Mouse (Mus musculus) kidney, postnatal 14 days (tissue): ENCODE data around the gene Slc23a4.

Experiments used
- DNase-seq: peaks from one replicate; pipeline ENCODE4 v3.0.0; 2022; ENCODE audit warnings: mixed read lengths

Slc23a4 gene

GRCm38 (mm10) chr6:34910371-34911219, 77.6 kb downstream of the Slc23a4 start, which contains the start of gene Wdr91:
Gene Wdr91, minus strand, starts transcription at chr6:34910876.
- peak; percentile 97 for DNase-seq

GRCm38 (mm10) chr6:34909631-34910345, 78.4 kb downstream of the Slc23a4 start:
- no peak for DNase-seq

- no peak for DNase-seq
Measured at GRCm38 (mm10) chr6:34907696-34908260, 80.4 kb downstream of the Slc23a4 start.

GRCm38 (mm10) chr6:34907121-34907614, 81.0 kb downstream of the Slc23a4 start:
- peak; percentile 50 for DNase-seq

- DNase-seq = peak; percentile 82
Measured at GRCm38 (mm10) chr6:34906661-34907060, 81.5 kb downstream of the Slc23a4 start.

- DNase-seq = no peak
Measured at GRCm38 (mm10) chr6:34906125-34906524, 82.1 kb downstream of the Slc23a4 start.

GRCm38 (mm10) chr6:34904361-34904760, 83.8 kb downstream of the Slc23a4 start:
- DNase-seq = no peak

GRCm38 (mm10) chr6:34903851-34904250, 84.4 kb downstream of the Slc23a4 start:
- no peak for DNase-seq

GRCm38 (mm10) chr6:34903441-34903840, 84.8 kb downstream of the Slc23a4 start:
- no peak for DNase-seq

GRCm38 (mm10) chr6:34902578-34902977, 85.6 kb downstream of the Slc23a4 start:
- peak; percentile 33 for DNase-seq

- DNase-seq = no peak
Measured at GRCm38 (mm10) chr6:34901911-34902444, 86.2 kb downstream of the Slc23a4 start.

GRCm38 (mm10) chr6:34900990-34901389, 87.2 kb downstream of the Slc23a4 start:
- no peak for DNase-seq

- DNase-seq = peak; percentile 71
Measured at GRCm38 (mm10) chr6:34899127-34899526, 89.1 kb downstream of the Slc23a4 start.

GRCm38 (mm10) chr6:34896168-34896780, 91.9 kb downstream of the Slc23a4 start:
- DNase-seq = no peak

- DNase-seq = no peak
Measured at GRCm38 (mm10) chr6:34895569-34895968, 92.6 kb downstream of the Slc23a4 start.
